Mouse (Mus musculus) lung, postnatal 0 days (tissue): ENCODE data around the gene Itih3. TPM values are rescaled to one million over a fixed set of nuclear protein-coding genes. Genes with fewer than 3 reads are reported as not detected.

Experiments used
- ATAC-seq: fragments of 200-750 bp; cut with Nextera tagmentation; 2 replicates; pipeline ENCODE4 v1.8.0; 2017; ENCODE audit warnings: moderate library complexity
- DNase-seq: peaks from one replicate; pipeline ENCODE4 v3.0.0-alpha.2; 2016; ENCODE audit warnings: low spot score
- H3K27ac ChIP-seq: fragments of 300-500 bp; sonication (generic); 2 replicates; pipeline ENCODE4 v1.5.1; 2014; ENCODE audit warnings: antibody characterized with exemption, mild to moderate bottlenecking, low read length, mixed read lengths
- H3K27me3 ChIP-seq: fragments of 300-500 bp; sonication (generic); replicated peaks from 2 replicates; pipeline ENCODE4 v1.6.1; 2014; ENCODE audit warnings: low read length, mixed read lengths; ENCODE audit not compliant: insufficient read depth
- H3K36me3 ChIP-seq: fragments of 300-500 bp; sonication (generic); 2 replicates; pipeline ENCODE4 v1.6.1; 2014; ENCODE audit warnings: low read length, mixed read lengths; ENCODE audit not compliant: insufficient read depth
- H3K4me1 ChIP-seq: fragments of 300-500 bp; sonication (generic); 2 replicates; pipeline ENCODE4 v1.6.1; 2014; ENCODE audit warnings: antibody characterized with exemption, low read depth, low read length, mixed read lengths; ENCODE audit not compliant: insufficient read depth
- H3K4me2 ChIP-seq: fragments of 300-500 bp; sonication (generic); replicated peaks from 2 replicates; pipeline ENCODE4 v1.6.1; 2014; ENCODE audit warnings: low read depth, mild to moderate bottlenecking, low read length, moderate library complexity, mixed read lengths
- H3K4me3 ChIP-seq: fragments of 300-500 bp; sonication (generic); 2 replicates; pipeline ENCODE4 v1.5.1; 2014; ENCODE audit warnings: low read depth, low read length
- H3K9ac ChIP-seq: fragments of 300-500 bp; sonication (generic); replicated peaks from 2 replicates; pipeline ENCODE4 v1.6.1; 2014; ENCODE audit warnings: low read depth, mild to moderate bottlenecking
- H3K9me3 ChIP-seq: fragments of 300-500 bp; sonication (generic); 2 replicates; pipeline ENCODE4 v1.6.1; 2016; ENCODE audit warnings: low read length, mixed read lengths
- CTCF ChIP-seq: IDR thresholded peaks from 2 replicates; pipeline ENCODE4 v1.5.1; 2016; ENCODE audit warnings: antibody characterized with exemption, mild to moderate bottlenecking
- EP300 ChIP-seq: IDR thresholded peaks from 2 replicates; pipeline ENCODE4 v1.6.1; 2016; ENCODE audit warnings: antibody characterized with exemption, mild to moderate bottlenecking, control low read depth
- WGBS: fragments of 180-500 bp; shearing (Covaris S2); extraction: QIAGEN DNeasy Blood & Tissue Kit; methylation state at CpG from one replicate; pipeline ENCODE4 v1.1.7; 2014; 5-methylcytosine and 5-hydroxymethylcytosine counted together
- polyA plus RNA-seq: library from polyadenylated mRNA; unstranded; fragments of >200 nt; fragmentation: Nextera tagmentation; extraction: Ambion mirVana; gene quantifications from 2 replicates; pipeline ENCODE4 v1.2.1, GENCODE M21; 2015

Gene Itih3
- polyA plus RNA-seq, 1 experiment from 2014 or later = 2.5 TPM

- Histone ChIP-seq H3K4me1 (peaks cover 13% of the 10 kb centered on the region; the same call in 1 of the 2 replicates), H3K9ac (no peak within 1 kb of the TSS), H3K27ac (peak within 1 kb of the TSS; percentile 51), H3K4me3 (no peak within 1 kb of the TSS), H3K4me2 (0 out of 2 replicates have a peak within 1 kb of the TSS, but pooled peaks have one; percentile 22), H3K9me3 (no peaks in the 10 kb centered on the region), H3K36me3 (no peaks in the 10 kb centered on the region), H3K27me3 (no peaks in the 10 kb centered on the region)
- 36% methylated on average over 11 of the region's 11 CpGs for WGBS
- peak; percentile 83 for DNase-seq
- ATAC-seq = peak; percentile 71
- 0 out of 2 replicates have a peak, but pooled peaks have one; percentile 49 for TF ChIP-seq EP300
- TF ChIP-seq CTCF = no peak; the same call in 1 of the 2 replicates
Observed at GRCm38 (mm10) chr14:30878958-30879571, 44.5 kb downstream of the Itih3 start, which contains the start of gene Mustn1. Mustn1 (plus strand) TSS chr14:30879200.

GRCm38 (mm10) chr14:30877827-30878226, 45.7 kb downstream of the Itih3 start:
- H3K4me2 ChIP-seq = no peak overlapping the region
- ATAC-seq (no peak), DNase-seq (no peak)
- peaks cover 13% of the 10 kb centered on the region; the same call in 1 of the 2 replicates for H3K4me1 ChIP-seq
- 0 out of 2 replicates have a peak, but pooled peaks cover 4% of the 10 kb centered on the region for H3K36me3 ChIP-seq
- H3K9ac ChIP-seq = no peak overlapping the region
- 95% methylated on average over 3 of the region's 3 CpGs for WGBS
- TF ChIP-seq EP300 (no peak), CTCF (no peak)
- no peaks in the 10 kb centered on the region for H3K27me3 ChIP-seq
- no peak overlapping the region for H3K4me3 ChIP-seq
- H3K27ac ChIP-seq = no peak overlapping the region
- no peaks in the 10 kb centered on the region for H3K9me3 ChIP-seq

- H3K36me3 ChIP-seq = 0 out of 2 replicates have a peak, but pooled peaks cover 4% of the 10 kb centered on the region
- H3K27ac ChIP-seq = 0 out of 2 replicates have a peak overlapping the region, but pooled peaks have one; percentile 43
- no peak overlapping the region for H3K9ac ChIP-seq
- DNase-seq (no peak), ATAC-seq (no peak)
- H3K27me3 ChIP-seq = no peaks in the 10 kb centered on the region
- H3K4me2 ChIP-seq = no peak overlapping the region
- no peak overlapping the region for H3K4me3 ChIP-seq
- TF ChIP-seq CTCF = no peak
- TF ChIP-seq EP300 = no peak
- H3K4me1 ChIP-seq = peaks cover 13% of the 10 kb centered on the region; the same call in 1 of the 2 replicates
- H3K9me3 ChIP-seq = no peaks in the 10 kb centered on the region
- WGBS = 73% methylated on average over 10 of the region's 10 CpGs
Observed at GRCm38 (mm10) chr14:30876451-30876850, 47.1 kb downstream of the Itih3 start.

GRCm38 (mm10) chr14:30875955-30876354, 47.6 kb downstream of the Itih3 start:
- WGBS = 65% methylated on average over 9 of the region's 9 CpGs
- Histone ChIP-seq H3K9me3 (no peaks in the 10 kb centered on the region), H3K9ac (no peak overlapping the region), H3K4me1 (peaks cover 13% of the 10 kb centered on the region; the same call in 1 of the 2 replicates), H3K27me3 (no peaks in the 10 kb centered on the region), H3K4me2 (no peak overlapping the region), H3K4me3 (no peak overlapping the region), H3K36me3 (0 out of 2 replicates have a peak, but pooled peaks cover 4% of the 10 kb centered on the region), H3K27ac (0 out of 2 replicates have a peak overlapping the region, but pooled peaks have one; percentile 43)
- DNase-seq (peak; percentile 49), ATAC-seq (no peak)
- no peak for TF ChIP-seq EP300
- no peak for TF ChIP-seq CTCF

- no peaks in the 10 kb centered on the region for H3K9me3 ChIP-seq
- no peaks in the 10 kb centered on the region for H3K27me3 ChIP-seq
- H3K36me3 ChIP-seq = 0 out of 2 replicates have a peak, but pooled peaks cover 4% of the 10 kb centered on the region
- no peak for TF ChIP-seq EP300
- no peak for TF ChIP-seq CTCF
- no peak overlapping the region for H3K27ac ChIP-seq
- no peak overlapping the region for H3K9ac ChIP-seq
- H3K4me3 ChIP-seq = no peak overlapping the region
- DNase-seq = peak; percentile 53
- WGBS = 68% methylated on average over 12 of the region's 12 CpGs
- ATAC-seq = peak; percentile 2; the same call in 1 of the 2 replicates
- peaks cover 16% of the 10 kb centered on the region; the same call in 1 of the 2 replicates for H3K4me1 ChIP-seq
- no peak overlapping the region for H3K4me2 ChIP-seq
Observed at GRCm38 (mm10) chr14:30875130-30875865, 48.3 kb downstream of the Itih3 start.

- Histone ChIP-seq H3K9ac (no peak overlapping the region), H3K4me3 (no peak overlapping the region), H3K27ac (peak overlapping the region; percentile 62), H3K27me3 (no peaks in the 10 kb centered on the region), H3K4me2 (0 out of 2 replicates have a peak overlapping the region, but pooled peaks have one; percentile 3), H3K9me3 (no peaks in the 10 kb centered on the region), H3K4me1 (peaks cover 18% of the 10 kb centered on the region), H3K36me3 (0 out of 2 replicates have a peak, but pooled peaks cover 4% of the 10 kb centered on the region)
- ATAC-seq = peak; percentile 44
- WGBS = 58% methylated on average over 17 of the region's 18 CpGs
- DNase-seq = peak; percentile 57
- TF ChIP-seq CTCF = no peak
- TF ChIP-seq EP300 = no peak
Observed at GRCm38 (mm10) chr14:30874095-30874700, 49.4 kb downstream of the Itih3 start.
